In the genomic region with DNA sequence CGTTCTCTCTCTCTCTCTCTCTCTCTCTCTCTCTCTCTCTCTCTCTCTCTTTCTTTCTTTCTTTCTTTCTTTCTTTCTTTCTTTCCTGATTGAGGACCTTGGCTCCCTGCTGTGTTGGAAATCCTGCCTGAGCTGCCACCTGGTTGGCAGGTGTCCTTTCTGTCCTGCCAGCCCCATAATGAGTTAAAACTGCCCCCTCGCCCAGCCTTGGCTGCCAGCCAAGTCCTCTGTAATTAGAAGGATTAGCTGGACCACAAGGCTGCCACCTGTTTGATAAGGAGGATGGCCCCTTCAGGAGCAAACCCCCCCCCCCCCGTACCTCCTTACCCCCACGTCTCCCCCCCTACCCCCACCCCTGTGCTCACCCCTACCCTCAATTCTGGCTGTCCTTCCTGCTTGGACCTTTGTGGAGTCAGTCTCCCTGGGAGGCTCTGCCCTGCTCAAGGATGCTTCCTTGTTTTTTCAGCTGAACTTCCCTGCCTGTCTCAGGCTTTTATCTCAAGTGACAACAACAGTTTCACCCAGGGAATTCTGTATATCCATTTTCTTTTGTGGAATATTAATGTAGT, we compare ENCODE assay signal across 15 mouse cellular contexts.
DNase-seq lines count a peak whose midpoint lies in the region; ATAC-seq lines count a peak whose summit lies in the region.
"Had no signal": no experiment of that assay in that cellular context is flagged by ENCODE, and none has a peak within 500 bp of the region (broad histone marks: within the 10 kb centered on the region; RNA-seq: fewer than 3 reads in every experiment).

No protein-coding gene starts in this region.

- no peaks in the 10 kb centered on the region for H3K36me3 ChIP-seq in intestine, embryonic 15.5 days
- H3K36me3 ChIP-seq: hindbrain, embryonic 15.5 days; limb, embryonic 10.5 days; liver, embryonic 13.5 days had no signal

- no peak overlapping the region for H3K27ac ChIP-seq in intestine, embryonic 15.5 days
- H3K27ac ChIP-seq: hindbrain, embryonic 15.5 days; limb, embryonic 10.5 days; liver, embryonic 13.5 days had no signal

- H3K27me3 ChIP-seq in intestine, embryonic 15.5 days (replicated peaks), result no peaks in the 10 kb centered on the region
- H3K27me3 ChIP-seq: hindbrain, embryonic 15.5 days; liver, embryonic 13.5 days had no signal

- H3K9ac ChIP-seq in intestine, embryonic 15.5 days, result no peak overlapping the region
- H3K9ac ChIP-seq: hindbrain, embryonic 15.5 days; liver, embryonic 13.5 days had no signal

- DNase-seq in left cerebral cortex, postnatal 4 days, result peak; percentile 85
- no peak for DNase-seq in left cerebral cortex, adult 11 months (ENCODE audit: low spot score)
- DNase-seq in cerebellum, adult 11-12 months, result peak; percentile 91
- peak; percentile 91 for DNase-seq in cerebellum, adult 9-10 months
- no peak for DNase-seq in urinary bladder, postnatal 14 days (ENCODE audit: low spot score)
- DNase-seq in gastrocnemius, adult 8-10 months (ENCODE audit: low spot score in 2 of 2), result no peak
- DNase-seq: embryo, embryonic 11 days; heart, adult 18-20 months; kidney, postnatal 14 days; liver, embryonic 13.5 days; right cerebral cortex, postnatal 25 days had no signal

- intact Hi-C loops in left cerebral cortex, postnatal 4 days (cut with DNase I), result no loop called here

- no peak overlapping the region for H3K4me2 ChIP-seq in intestine, embryonic 15.5 days (replicated peaks)
- H3K4me2 ChIP-seq: hindbrain, embryonic 15.5 days; liver, embryonic 13.5 days had no signal

- H3K4me3 ChIP-seq in intestine, embryonic 15.5 days (replicated peaks), result no peak overlapping the region
- H3K4me3 ChIP-seq: hindbrain, embryonic 15.5 days; limb, embryonic 10.5 days; liver, embryonic 13.5 days had no signal

- 24% methylated on average over 4 of the region's 4 CpGs for WGBS in intestine, embryonic 15.5 days

- ATAC-seq in intestine, embryonic 15.5 days, result peak; percentile 72
- ATAC-seq: activated CD4-positive, CD25-positive, alpha-beta regulatory T cell, adult 4 months had no signal

- 0 out of 2 replicates have a peak, but pooled peaks cover 6% of the 10 kb centered on the region for H3K4me1 ChIP-seq in intestine, embryonic 15.5 days (replicated peaks)
- H3K4me1 ChIP-seq: liver, embryonic 13.5 days had no signal

- H3K9me3 ChIP-seq in intestine, embryonic 15.5 days, result no peaks in the 10 kb centered on the region
- H3K9me3 ChIP-seq: hindbrain, embryonic 15.5 days; limb, embryonic 10.5 days; liver, embryonic 13.5 days had no signal

Comparison
In these comparisons a context has a peak if more than half of its experiments do, and no peak if none do; other contexts are left out.
1. DNase-seq: peak in left cerebral cortex, postnatal 4 days (single experiment), cerebellum, adult 11-12 months (single experiment) and cerebellum, adult 9-10 months (single experiment); none in left cerebral cortex, adult 11 months (single experiment), urinary bladder, postnatal 14 days (single experiment) and gastrocnemius, adult 8-10 months (0 of 2).